Mouse (Mus musculus): Measurements from ENCODE around the gene 2410015M20Rik. TPM values are rescaled to one million over a fixed set of nuclear protein-coding genes. Genes with fewer than 3 reads are reported as not detected.

Gene 2410015M20Rik
- polyA plus RNA-seq, 1 experiment = 145 TPM

DNA sequence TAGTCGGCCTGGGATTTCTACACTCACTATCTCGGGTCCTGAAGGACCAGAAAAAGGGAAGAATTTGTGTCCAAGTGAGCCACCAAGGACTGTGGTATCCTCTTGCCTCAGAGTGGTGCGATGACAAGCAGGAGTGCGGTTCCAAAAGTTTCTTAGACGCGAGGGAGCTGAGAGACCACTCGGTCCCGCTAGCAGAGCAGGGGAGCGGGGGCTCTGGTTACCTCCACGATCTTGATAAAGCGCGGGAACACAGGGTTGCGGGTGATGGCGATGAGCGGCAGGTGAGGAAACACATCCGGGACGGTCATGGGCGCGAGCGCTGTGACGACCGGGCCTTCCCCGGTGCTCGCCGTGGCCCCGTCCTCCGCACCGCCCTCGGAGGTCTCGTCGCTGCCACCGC lies 16.7 kb upstream of the 2410015M20Rik start:
- TF ChIP-seq CTCF (IDR thresholded peaks at IDR 0.05; ENCODE audit: borderline replicate concordance, control insufficient read depth, extremely low read depth, insufficient read depth, low read length, poor library complexity) (no peak), POLR2A (IDR thresholded peaks at IDR 0.05; ENCODE audit: control insufficient read depth, extremely low read depth, insufficient read depth, low read length, poor library complexity) (no peak)
- DNase-seq = no peak
- Histone ChIP-seq H3K36me3 (ENCODE audit: control insufficient read depth, insufficient read depth, low read length) (no peaks in the 10 kb centered on the region), H3K4me3 (ENCODE audit: control insufficient read depth, insufficient read depth, low read length) (peak overlapping the region; percentile 93), H3K27ac (ENCODE audit: control insufficient read depth, insufficient read depth, low read length) (no peak overlapping the region), H3K27me3 (ENCODE audit: control insufficient read depth, insufficient read depth, low read length) (no peaks in the 10 kb centered on the region; the same call in 1 of the 2 replicates), H3K4me1 (replicated peaks; ENCODE audit: control insufficient read depth, insufficient read depth, low read length) (peaks cover 19% of the 10 kb centered on the region)
- under 1% methylated on average over 32 of the region's 32 CpGs for WGBS

DNA sequence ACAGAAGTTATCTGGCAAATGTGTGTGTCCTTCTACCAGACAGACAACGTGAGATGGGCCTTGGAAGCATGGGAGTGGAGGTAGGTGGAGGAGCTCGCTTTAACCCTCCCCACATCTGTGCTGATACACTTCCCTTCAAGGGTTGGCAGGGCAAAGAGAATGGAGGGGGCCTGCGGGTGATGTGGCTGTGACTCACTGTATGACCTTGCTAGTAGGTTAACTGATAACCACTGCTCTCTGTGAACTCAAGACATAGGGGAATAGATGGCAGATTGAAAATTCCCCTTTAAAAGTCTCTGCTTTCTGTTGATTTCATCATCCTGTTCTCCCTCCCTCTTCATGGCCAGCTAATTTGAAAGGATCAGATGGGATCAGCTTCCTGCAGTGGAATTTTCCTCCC lies 15.9 kb upstream of the 2410015M20Rik start:
- H3K4me3 ChIP-seq (ENCODE audit: control insufficient read depth, insufficient read depth, low read length) = no peak overlapping the region
- peaks cover 19% of the 10 kb centered on the region for H3K4me1 ChIP-seq (replicated peaks; ENCODE audit: control insufficient read depth, insufficient read depth, low read length)
- no peaks in the 10 kb centered on the region; the same call in 1 of the 2 replicates for H3K27me3 ChIP-seq (ENCODE audit: control insufficient read depth, insufficient read depth, low read length)
- no peaks in the 10 kb centered on the region; the same call in 1 of the 2 replicates for H3K36me3 ChIP-seq (ENCODE audit: control insufficient read depth, insufficient read depth, low read length)
- no peak for DNase-seq
- no peak overlapping the region for H3K27ac ChIP-seq (ENCODE audit: control insufficient read depth, insufficient read depth, low read length)
- 90% methylated on average over 3 of the region's 3 CpGs for WGBS
- no peak for TF ChIP-seq CTCF (IDR thresholded peaks at IDR 0.05; ENCODE audit: borderline replicate concordance, control insufficient read depth, extremely low read depth, insufficient read depth, low read length, poor library complexity)
- TF ChIP-seq POLR2A (IDR thresholded peaks at IDR 0.05; ENCODE audit: control insufficient read depth, extremely low read depth, insufficient read depth, low read length, poor library complexity) = no peak

DNA sequence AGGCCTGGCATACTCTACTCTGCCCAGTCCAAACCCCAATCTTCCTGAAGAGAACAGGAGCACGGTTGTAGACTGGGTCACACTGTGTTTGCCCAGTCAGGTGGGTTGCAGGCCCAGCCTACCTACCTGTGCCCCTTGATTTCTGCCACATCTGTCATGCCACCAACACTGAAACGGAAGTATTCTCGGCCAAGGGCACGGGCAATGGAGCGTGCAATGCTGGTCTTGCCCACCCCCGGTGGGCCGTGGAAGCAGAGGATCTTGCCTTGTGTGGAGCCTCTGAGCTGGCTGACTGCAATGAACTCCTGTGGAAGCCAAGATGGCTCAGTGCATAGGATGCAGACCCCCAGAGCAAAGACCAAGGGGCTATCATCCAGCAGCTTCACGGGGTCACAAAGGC lies 8.1 kb upstream of the 2410015M20Rik start:
- 95% methylated on average over 8 of the region's 8 CpGs for WGBS
- TF ChIP-seq CTCF (IDR thresholded peaks at IDR 0.05; ENCODE audit: borderline replicate concordance, control insufficient read depth, extremely low read depth, insufficient read depth, low read length, poor library complexity) (no peak), POLR2A (IDR thresholded peaks at IDR 0.05; ENCODE audit: control insufficient read depth, extremely low read depth, insufficient read depth, low read length, poor library complexity) (no peak)
- no peak for DNase-seq

GRCm38 (mm10) chr17:56616725-56617124 lies 7.2 kb upstream of the 2410015M20Rik start:
- Histone ChIP-seq H3K36me3 (ENCODE audit: control insufficient read depth, insufficient read depth, low read length) (peaks cover 18% of the 10 kb centered on the region; the same call in 1 of the 2 replicates), H3K27me3 (ENCODE audit: control insufficient read depth, insufficient read depth, low read length) (no peaks in the 10 kb centered on the region), H3K27ac (ENCODE audit: control insufficient read depth, insufficient read depth, low read length) (no peak overlapping the region), H3K4me3 (ENCODE audit: control insufficient read depth, insufficient read depth, low read length) (no peak overlapping the region), H3K4me1 (replicated peaks; ENCODE audit: control insufficient read depth, insufficient read depth, low read length) (peaks cover 12% of the 10 kb centered on the region)
- no peak for DNase-seq
- TF ChIP-seq CTCF (IDR thresholded peaks at IDR 0.05; ENCODE audit: borderline replicate concordance, control insufficient read depth, extremely low read depth, insufficient read depth, low read length, poor library complexity) = no peak
- TF ChIP-seq POLR2A (IDR thresholded peaks at IDR 0.05; ENCODE audit: control insufficient read depth, extremely low read depth, insufficient read depth, low read length, poor library complexity) = no peak
- 97% methylated on average over 3 of the region's 3 CpGs for WGBS

More for the DNA sequence above, 8.1 kb upstream of the 2410015M20Rik start:
- Histone ChIP-seq H3K27me3 (ENCODE audit: control insufficient read depth, insufficient read depth, low read length) (no peaks in the 10 kb centered on the region), H3K36me3 (ENCODE audit: control insufficient read depth, insufficient read depth, low read length) (peaks cover 18% of the 10 kb centered on the region; the same call in 1 of the 2 replicates), H3K27ac (ENCODE audit: control insufficient read depth, insufficient read depth, low read length) (no peak overlapping the region), H3K4me3 (ENCODE audit: control insufficient read depth, insufficient read depth, low read length) (no peak overlapping the region), H3K4me1 (replicated peaks; ENCODE audit: control insufficient read depth, insufficient read depth, low read length) (peaks cover 12% of the 10 kb centered on the region)

- Histone ChIP-seq H3K27me3 (ENCODE audit: control insufficient read depth, insufficient read depth, low read length) (no peaks in the 10 kb centered on the region), H3K4me1 (replicated peaks; ENCODE audit: control insufficient read depth, insufficient read depth, low read length) (peaks cover 12% of the 10 kb centered on the region), H3K36me3 (ENCODE audit: control insufficient read depth, insufficient read depth, low read length) (peaks cover 18% of the 10 kb centered on the region; the same call in 1 of the 2 replicates), H3K4me3 (ENCODE audit: control insufficient read depth, insufficient read depth, low read length) (no peak overlapping the region), H3K27ac (ENCODE audit: control insufficient read depth, insufficient read depth, low read length) (no peak overlapping the region)
- no peak for DNase-seq
- WGBS = 95% methylated on average over 4 of the region's 4 CpGs
- TF ChIP-seq CTCF (IDR thresholded peaks at IDR 0.05; ENCODE audit: borderline replicate concordance, control insufficient read depth, extremely low read depth, insufficient read depth, low read length, poor library complexity) = no peak
These were observed 6.2 kb upstream of the 2410015M20Rik start for GRCm38 (mm10) chr17:56615792-56616191.

GRCm38 (mm10) chr17:56615136-56615784 lies 5.7 kb upstream of the 2410015M20Rik start:
- H3K27me3 ChIP-seq (ENCODE audit: control insufficient read depth, insufficient read depth, low read length) = no peaks in the 10 kb centered on the region
- H3K4me3 ChIP-seq (ENCODE audit: control insufficient read depth, insufficient read depth, low read length) = no peak overlapping the region
- H3K36me3 ChIP-seq (ENCODE audit: control insufficient read depth, insufficient read depth, low read length) = peaks cover 18% of the 10 kb centered on the region; the same call in 1 of the 2 replicates
- 93% methylated on average over 9 of the region's 11 CpGs for WGBS
- no peak overlapping the region for H3K27ac ChIP-seq (ENCODE audit: control insufficient read depth, insufficient read depth, low read length)
- H3K4me1 ChIP-seq (replicated peaks; ENCODE audit: control insufficient read depth, insufficient read depth, low read length) = peaks cover 13% of the 10 kb centered on the region
- DNase-seq = no peak
- TF ChIP-seq POLR2A (IDR thresholded peaks at IDR 0.05; ENCODE audit: control insufficient read depth, extremely low read depth, insufficient read depth, low read length, poor library complexity) (no peak), CTCF (IDR thresholded peaks at IDR 0.05; ENCODE audit: borderline replicate concordance, control insufficient read depth, extremely low read depth, insufficient read depth, low read length, poor library complexity) (no peak)

All from thymus, adult 2 months (tissue).